Mouse (Mus musculus): Measurements from ENCODE around the gene Mrtfa.

- TF ChIP-seq POLR2A (IDR thresholded peaks at IDR 0.05; ENCODE audit: borderline replicate concordance, control insufficient read depth, low read depth, low read length) (no peak), CTCF (IDR thresholded peaks at IDR 0.05; ENCODE audit: control insufficient read depth, insufficient read depth, low read length) (no peak)
These were observed 19.9 kb upstream of the Mrtfa start for GRCm38 (mm10) chr15:81210496-81210895.
